Mouse (Mus musculus): ENCODE data around the gene Gm20388.

- TF ChIP-seq POLR2A (IDR thresholded peaks at IDR 0.05; ENCODE audit: borderline replicate concordance, insufficient read depth, low read length) = no peak
- TF ChIP-seq CTCF (IDR thresholded peaks at IDR 0.05; ENCODE audit: borderline replicate concordance, insufficient read depth, low read depth, low read length) = no peak
Observed at GRCm38 (mm10) chr8:121195970-121196369, 1285.3 kb downstream of the Gm20388 start.
